Mouse (Mus musculus) neutrophil, adult 65 days (primary cell): ENCODE measurements around the gene Hist1h2bn. TPM values are rescaled to one million over a fixed set of nuclear protein-coding genes. Genes with fewer than 3 reads are reported as not detected.

Experiments
- total RNA-seq: library from RNA; stranded (reverse); gene quantifications from 2 replicates; pipeline ENCODE4 v1.2.4, GENCODE M21; 2023

The Hist1h2bn gene
- total RNA-seq, result 414 and 492 TPM in 2 replicates

GRCm38 (mm10) chr13:21753524-21754285, at the start of gene Hist1h2bn, which contains the start of gene Hist1h2ak:
Hist1h2bn (plus strand) TSS chr13:21754123.
Hist1h2ak (minus strand) TSS chr13:21753827.

DNA sequence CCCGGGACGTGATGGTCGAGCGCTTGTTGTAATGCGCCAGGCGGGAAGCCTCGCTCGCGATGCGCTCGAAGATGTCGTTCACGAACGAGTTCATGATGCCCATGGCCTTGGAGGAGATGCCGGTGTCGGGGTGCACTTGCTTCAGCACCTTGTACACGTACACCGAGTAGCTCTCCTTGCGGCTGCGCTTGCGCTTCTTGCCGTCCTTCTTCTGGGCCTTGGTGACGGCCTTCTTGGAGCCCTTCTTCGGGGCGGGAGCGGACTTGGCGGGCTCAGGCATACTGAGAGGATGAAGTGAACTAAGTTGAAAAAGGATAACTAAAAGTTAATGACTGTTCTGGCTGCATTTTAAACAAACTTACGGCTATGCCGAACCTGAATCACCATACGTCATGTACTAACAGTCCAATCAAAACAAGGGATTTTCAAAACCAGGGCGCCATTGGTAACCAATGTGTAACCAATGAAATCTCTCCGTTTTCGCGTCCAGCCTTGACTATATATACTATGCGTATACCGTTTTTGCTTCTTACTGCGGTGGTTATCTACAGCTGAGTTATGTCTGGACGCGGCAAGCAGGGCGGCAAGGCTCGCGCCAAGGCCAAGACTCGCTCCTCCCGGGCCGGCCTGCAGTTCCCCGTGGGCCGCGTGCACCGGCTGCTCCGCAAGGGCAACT, 37.9 kb upstream of the Hist1h2bn start, which contains the start of the genes Hist1h2bl and Hist1h2ai:
Gene Hist1h2bl, minus strand, starts transcription at position 280 of the 676 bp plus-strand sequence.
Gene Hist1h2ai, plus strand, starts transcription at position 559 of the 676 bp plus-strand sequence.

DNA sequence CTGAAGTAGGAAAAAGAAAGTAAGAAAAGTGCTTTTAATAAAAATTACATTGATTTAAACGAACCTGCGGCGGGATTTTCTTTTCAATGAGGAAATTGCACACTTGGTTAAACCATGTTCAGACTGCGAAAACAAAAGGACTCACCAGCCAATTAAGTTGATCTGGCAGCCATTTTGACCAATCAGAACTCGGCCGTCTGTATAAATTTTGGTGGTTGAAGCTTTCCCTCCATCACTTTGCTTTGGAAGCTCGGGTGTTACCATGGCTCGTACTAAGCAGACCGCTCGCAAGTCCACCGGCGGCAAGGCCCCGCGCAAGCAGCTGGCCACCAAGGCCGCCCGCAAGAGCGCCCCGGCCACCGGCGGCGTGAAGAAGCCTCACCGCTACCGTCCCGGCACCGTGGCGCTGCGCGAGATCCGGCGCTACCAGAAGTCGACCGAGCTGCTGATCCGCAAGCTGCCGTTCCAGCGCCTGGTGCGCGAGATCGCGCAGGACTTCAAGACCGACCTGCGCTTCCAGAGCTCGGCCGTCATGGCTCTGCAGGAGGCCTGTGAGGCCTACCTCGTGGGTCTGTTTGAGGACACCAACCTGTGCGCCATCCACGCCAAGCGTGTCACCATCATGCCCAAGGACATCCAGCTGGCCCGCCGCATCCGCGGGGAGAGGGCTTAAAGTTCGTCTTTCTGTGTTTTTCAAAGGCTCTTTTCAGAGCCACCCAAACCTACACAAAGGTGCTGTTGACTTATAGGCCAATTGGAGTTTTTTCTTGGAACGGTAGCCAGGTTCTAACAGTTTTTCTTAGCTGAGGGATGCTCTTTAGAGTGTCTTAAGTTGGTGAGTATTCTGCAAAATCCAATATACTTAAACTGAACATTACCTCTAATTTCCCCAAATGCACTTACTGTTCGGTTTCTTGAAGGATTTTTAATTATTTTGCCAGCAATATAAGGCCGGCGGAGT, 36.2 kb upstream of the Hist1h2bn start, which contains the start of gene Hist1h3h:
Gene Hist1h3h, plus strand, starts transcription at position 263 of the 961 bp plus-strand sequence.

GRCm38 (mm10) chr13:21721757-21722372, 32.1 kb upstream of the Hist1h2bn start, which contains the start of gene Hist1h2bm:
Hist1h2bm (plus strand) TSS chr13:21722044.

GRCm38 (mm10) chr13:21734906-21735767, 18.8 kb upstream of the Hist1h2bn start, which contains the start of gene Hist1h4j:
Hist1h4j (plus strand) TSS chr13:21735064.

DNA sequence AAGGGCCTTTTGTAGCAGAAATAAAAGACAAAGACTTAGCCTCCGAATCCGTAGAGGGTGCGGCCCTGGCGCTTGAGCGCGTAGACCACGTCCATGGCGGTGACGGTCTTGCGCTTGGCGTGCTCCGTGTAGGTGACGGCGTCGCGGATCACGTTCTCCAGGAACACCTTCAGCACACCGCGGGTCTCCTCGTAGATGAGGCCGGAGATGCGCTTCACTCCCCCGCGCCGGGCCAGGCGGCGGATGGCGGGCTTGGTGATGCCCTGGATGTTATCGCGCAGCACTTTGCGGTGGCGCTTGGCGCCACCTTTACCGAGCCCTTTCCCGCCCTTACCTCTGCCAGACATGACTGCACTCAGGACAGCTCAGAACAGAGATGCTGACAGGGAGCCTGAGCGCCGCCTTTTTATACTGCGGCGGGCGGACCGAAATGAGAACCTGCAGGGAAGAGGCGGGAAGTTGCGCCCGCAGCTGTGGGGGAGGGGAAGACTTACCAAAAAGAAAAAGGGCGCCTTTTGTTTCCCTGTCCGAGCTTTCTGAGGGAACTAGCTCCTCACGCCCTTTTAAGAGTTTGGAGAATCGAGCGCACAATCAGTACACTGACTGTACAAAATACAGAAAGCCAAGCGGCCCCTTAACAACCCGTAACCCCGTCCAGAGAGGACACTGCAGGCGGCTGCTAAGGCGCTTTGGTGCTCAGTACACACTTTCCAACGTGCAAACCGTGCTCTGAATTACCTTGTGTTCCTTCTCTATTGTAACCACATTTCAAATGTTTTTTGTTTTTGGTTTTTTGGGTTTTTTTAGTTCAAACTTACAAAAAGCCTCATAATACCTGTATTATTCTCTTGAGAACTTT, 3.5 kb upstream of the Hist1h2bn start, which contains the start of gene Hist1h4k:
Gene Hist1h4k, minus strand, starts transcription at position 347 of the 859 bp plus-strand sequence.

DNA sequence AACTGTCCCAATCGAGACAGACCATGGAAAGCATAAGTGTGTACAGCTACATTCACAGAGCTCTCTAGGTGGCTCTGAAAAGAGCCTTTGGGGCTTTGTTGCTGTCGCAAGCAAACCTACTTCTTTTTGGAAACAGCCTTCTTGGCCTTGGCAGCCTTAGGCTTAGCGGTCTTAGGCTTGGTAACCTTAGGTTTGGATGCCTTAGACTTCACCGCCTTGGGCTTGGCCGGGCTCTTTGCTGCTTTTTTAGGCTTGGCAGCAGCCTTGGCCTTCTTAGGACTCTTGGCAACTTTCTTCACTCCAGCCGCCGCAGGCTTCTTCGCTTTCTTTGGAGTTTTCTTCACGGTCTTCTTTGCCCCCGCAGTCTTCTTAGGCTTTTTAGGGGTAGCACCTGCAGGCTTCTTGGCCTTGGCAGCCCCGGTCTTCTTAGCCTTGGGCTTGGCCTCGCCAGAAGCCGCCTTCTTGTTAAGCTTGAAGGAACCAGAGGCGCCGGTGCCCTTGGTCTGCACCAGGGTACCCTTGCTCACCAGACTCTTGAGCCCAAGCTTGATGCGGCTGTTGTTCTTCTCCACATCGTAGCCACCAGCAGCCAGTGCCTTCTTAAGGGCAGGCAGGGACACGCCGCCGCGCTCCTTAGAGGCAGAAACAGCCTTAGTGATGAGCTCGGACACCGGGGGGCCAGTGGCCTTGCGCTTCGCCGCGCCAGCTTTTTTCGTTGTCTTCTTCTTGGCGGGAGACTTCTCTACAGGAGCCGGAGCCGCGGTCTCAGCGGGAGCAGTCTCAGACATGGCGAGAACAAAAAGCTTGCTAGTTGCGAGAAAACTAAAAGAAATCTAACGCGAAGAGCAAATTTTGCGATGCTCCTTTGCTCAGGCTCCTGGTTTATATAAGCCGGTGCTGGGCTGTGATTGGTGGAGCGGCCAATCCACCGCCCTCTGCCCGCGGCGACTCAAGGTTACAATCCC, 26.1 kb downstream of the Hist1h2bn start, which contains the start of gene Hist1h1b:
Gene Hist1h1b, minus strand, starts transcription at position 859 of the 965 bp plus-strand sequence.

DNA sequence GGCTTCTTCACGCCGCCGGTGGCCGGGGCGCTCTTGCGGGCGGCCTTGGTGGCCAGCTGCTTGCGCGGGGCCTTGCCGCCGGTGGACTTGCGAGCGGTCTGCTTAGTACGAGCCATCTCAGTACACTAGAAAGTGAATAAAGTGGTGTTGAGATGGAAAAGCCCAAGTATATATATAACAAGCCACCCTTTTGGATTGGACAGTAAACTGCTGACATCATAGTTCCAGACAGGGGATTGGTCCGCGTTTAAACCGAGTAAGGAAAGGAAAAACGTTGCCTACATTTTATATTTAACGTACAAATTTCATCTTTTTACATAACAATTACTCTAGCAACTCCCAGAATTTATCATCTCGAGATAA, 29.3 kb downstream of the Hist1h2bn start, which contains the start of gene Hist1h3i:
Gene Hist1h3i, minus strand, starts transcription at position 116 of the 363 bp plus-strand sequence.

DNA sequence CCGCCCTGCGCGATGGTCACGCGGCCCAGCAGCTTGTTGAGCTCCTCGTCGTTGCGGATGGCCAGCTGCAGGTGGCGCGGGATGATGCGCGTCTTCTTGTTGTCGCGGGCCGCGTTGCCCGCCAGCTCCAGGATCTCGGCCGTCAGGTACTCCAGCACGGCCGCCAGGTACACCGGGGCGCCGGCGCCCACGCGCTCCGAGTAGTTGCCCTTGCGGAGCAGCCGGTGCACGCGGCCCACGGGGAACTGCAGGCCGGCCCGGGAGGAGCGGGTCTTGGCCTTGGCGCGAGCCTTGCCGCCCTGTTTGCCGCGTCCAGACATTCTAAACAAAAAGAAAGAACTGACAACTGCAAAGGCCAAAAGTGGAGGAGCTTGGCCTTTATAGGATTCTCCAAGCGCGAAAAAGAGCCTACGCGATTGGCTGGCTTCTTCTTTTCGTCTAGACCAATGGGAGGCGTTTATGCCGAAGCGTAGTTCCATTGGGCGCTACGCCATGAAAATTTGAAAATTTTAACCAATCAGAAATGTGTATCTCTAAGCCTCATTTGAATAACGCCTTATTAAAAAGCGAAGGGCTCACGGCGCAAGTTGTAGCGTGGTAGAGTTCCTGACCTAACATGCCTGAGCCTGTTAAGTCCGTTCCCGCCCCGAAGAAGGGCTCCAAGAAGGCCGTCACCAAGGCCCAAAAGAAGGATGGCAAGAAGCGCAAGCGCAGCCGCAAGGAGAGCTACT, 33.1 kb downstream of the Hist1h2bn start, which contains the start of the genes Hist1h2an and Hist1h2bp:
Gene Hist1h2an, minus strand, starts transcription at position 320 of the 731 bp plus-strand sequence.
Gene Hist1h2bp, plus strand, starts transcription at position 563 of the 731 bp plus-strand sequence.

Other genes starting within 250 kb of the Hist1h2bn start
- gene Zkscan8, start 223.0 kb upstream of the Hist1h2bn start, total RNA-seq, result 2.6 and 3.3 TPM in 2 replicates
- gene Olfr1366, start 211.3 kb upstream of the Hist1h2bn start, total RNA-seq, result not detected in 2 replicates
- gene Olfr1535, start 194.2 kb upstream of the Hist1h2bn start, total RNA-seq, result not detected in 2 replicates
- not detected in 2 replicates for gene Olfr1364, start 172.4 kb upstream of the Hist1h2bn start, total RNA-seq
- gene Olfr1362, start 140.1 kb upstream of the Hist1h2bn start, total RNA-seq, result not detected in 2 replicates
- not detected in 2 replicates for gene Olfr11, start 111.6 kb upstream of the Hist1h2bn start, total RNA-seq
- not detected in 2 replicates for gene Olfr1361, start 90.7 kb upstream of the Hist1h2bn start, total RNA-seq
- gene Olfr1360, start 76.7 kb upstream of the Hist1h2bn start, total RNA-seq, result not detected in 2 replicates
- gene Olfr1359, start 56.0 kb upstream of the Hist1h2bn start, total RNA-seq, result not detected in 2 replicates
- gene Hist1h2bl, start 38.0 kb upstream of the Hist1h2bn start, total RNA-seq, result 555 and 664 TPM in 2 replicates
- gene Hist1h2ai, start 37.7 kb upstream of the Hist1h2bn start, total RNA-seq, result 246 and 285 TPM in 2 replicates
- gene Hist1h3h, start 36.5 kb upstream of the Hist1h2bn start, total RNA-seq, result 883 and 948 TPM in 2 replicates
- 134 and 170 TPM in 2 replicates for gene Hist1h2bm, start 32.1 kb upstream of the Hist1h2bn start, total RNA-seq
- gene Hist1h4j, start 19.1 kb upstream of the Hist1h2bn start, total RNA-seq, result 66.9 and 93.4 TPM in 2 replicates
- gene Hist1h4k, start 3.6 kb upstream of the Hist1h2bn start, total RNA-seq, result 1,648 and 2,005 TPM in 2 replicates
- 280 and 284 TPM in 2 replicates for gene Hist1h2ak, start 296 bp upstream of the Hist1h2bn start, total RNA-seq
- 343 and 349 TPM in 2 replicates for gene Hist1h1b, start 26.5 kb downstream of the Hist1h2bn start, total RNA-seq
- gene Hist1h3i, start 29.2 kb downstream of the Hist1h2bn start, total RNA-seq, result 850 and 1,006 TPM in 2 replicates
- gene Hist1h2an, start 33.1 kb downstream of the Hist1h2bn start, total RNA-seq, result 108 and 113 TPM in 2 replicates
- 316 and 334 TPM in 2 replicates for gene Hist1h2bp, start 33.3 kb downstream of the Hist1h2bn start, total RNA-seq
- 732 and 971 TPM in 2 replicates for gene Hist1h2bq, start 56.1 kb downstream of the Hist1h2bn start, total RNA-seq
- 940 and 1,538 TPM in 2 replicates for gene Hist1h2ao, start 56.3 kb downstream of the Hist1h2bn start, total RNA-seq
- 869 and 934 TPM in 2 replicates for gene Hist1h4m, start 57.6 kb downstream of the Hist1h2bn start, total RNA-seq
- gene Hist1h4n, start 78.1 kb downstream of the Hist1h2bn start, total RNA-seq, result 196 and 307 TPM in 2 replicates
- gene Hist1h2ap, start 79.4 kb downstream of the Hist1h2bn start, total RNA-seq, result 286 and 375 TPM in 2 replicates
- gene Hist1h2br, start 79.6 kb downstream of the Hist1h2bn start, total RNA-seq, result 735 and 957 TPM in 2 replicates
- 0.36 and 0.54 TPM in 2 replicates for gene Zfp184, start 191.0 kb downstream of the Hist1h2bn start, total RNA-seq
- not detected in 2 replicates for gene Pom121l2, start 227.1 kb downstream of the Hist1h2bn start, total RNA-seq